Mouse (Mus musculus): ENCODE measurements around the gene Fam102a. TPM values are rescaled to one million over a fixed set of nuclear protein-coding genes. Genes with fewer than 3 reads are reported as not detected.

Gene Fam102a
- total and polyA plus RNA-seq, 3 experiments, result 7.0 to 9.2 (median 7.1) TPM

- peak; percentile 53 to 58 for DNase-seq
- H3K36me3 ChIP-seq (ENCODE audit: control insufficient read depth, insufficient read depth, low read length), result no peaks in the 10 kb centered on the region
- WGBS, result 43% methylated on average over 8 of the region's 8 CpGs
Measured at GRCm38 (mm10) chr2:32598506-32598905, 63.4 kb downstream of the Fam102a start.

GRCm38 (mm10) chr2:32599409-32599808, 64.3 kb downstream of the Fam102a start, which contains the start of gene St6galnac6:
Gene St6galnac6 (plus strand): TSS chr2:32599709.
- TF ChIP-seq EP300 (IDR thresholded peaks at IDR 0.05; ENCODE audit: insufficient read depth, low read depth, low read length), result no peak
- Histone ChIP-seq H3K4me1 (ENCODE audit: control insufficient read depth, insufficient read depth, low read length) (peaks cover 9% of the 10 kb centered on the region), H3K27me3 (ENCODE audit: control insufficient read depth, insufficient read depth, low read length) (no peaks in the 10 kb centered on the region), H3K9ac (ENCODE audit: low read depth, low read length) (no peak within 1 kb of the TSS), H3K27ac (no peak within 1 kb of the TSS; the same call in 1 of the 2 replicates), H3K36me3 (ENCODE audit: control insufficient read depth, insufficient read depth, low read length) (no peaks in the 10 kb centered on the region), H3K4me3 (no peak within 1 kb of the TSS), H3K79me2 (replicated peaks; ENCODE audit: control insufficient read depth, insufficient read depth, low read length) (no peaks in the 10 kb centered on the region)
- DNase-seq, result no peak
- intact Hi-C loops (cut with DNase I), result no loop called here
- WGBS, result 89% methylated on average over 3 of the region's 3 CpGs

More at GRCm38 (mm10) chr2:32598506-32598905, 63.4 kb downstream of the Fam102a start:
- TF ChIP-seq EP300 (IDR thresholded peaks at IDR 0.05; ENCODE audit: insufficient read depth, low read depth, low read length), result no peak
- TF ChIP-seq CTCF (IDR thresholded peaks at IDR 0.05), result no peak
- TF ChIP-seq POLR2A (IDR thresholded peaks at IDR 0.05; ENCODE audit: insufficient read depth, low read depth, low read length), result no peak
- Histone ChIP-seq H3K9ac (ENCODE audit: low read depth, low read length) (no peak overlapping the region), H3K27ac (peak overlapping the region; percentile 55), H3K4me1 (ENCODE audit: control insufficient read depth, insufficient read depth, low read length) (peaks cover 9% of the 10 kb centered on the region), H3K27me3 (ENCODE audit: control insufficient read depth, insufficient read depth, low read length) (no peaks in the 10 kb centered on the region), H3K79me2 (replicated peaks; ENCODE audit: control insufficient read depth, insufficient read depth, low read length) (no peaks in the 10 kb centered on the region), H3K4me3 (no peak overlapping the region)
- intact Hi-C loops (cut with DNase I), result no loop called here

- 46% methylated on average over 8 of the region's 8 CpGs for WGBS
- Histone ChIP-seq H3K36me3 (ENCODE audit: control insufficient read depth, insufficient read depth, low read length) (no peaks in the 10 kb centered on the region), H3K27me3 (ENCODE audit: control insufficient read depth, insufficient read depth, low read length) (no peaks in the 10 kb centered on the region), H3K27ac (peak overlapping the region; percentile 47), H3K4me3 (no peak overlapping the region), H3K79me2 (replicated peaks; ENCODE audit: control insufficient read depth, insufficient read depth, low read length) (no peaks in the 10 kb centered on the region), H3K9ac (ENCODE audit: low read depth, low read length) (no peak overlapping the region), H3K4me1 (ENCODE audit: control insufficient read depth, insufficient read depth, low read length) (peaks cover 9% of the 10 kb centered on the region)
- TF ChIP-seq POLR2A (IDR thresholded peaks at IDR 0.05; ENCODE audit: insufficient read depth, low read depth, low read length), result no peak
- TF ChIP-seq CTCF (IDR thresholded peaks at IDR 0.05), result peak; percentile 66
- no peak for TF ChIP-seq EP300 (IDR thresholded peaks at IDR 0.05; ENCODE audit: insufficient read depth, low read depth, low read length)
- intact Hi-C loops (cut with DNase I), result loop anchor here (1.0 kb wide), 2 partner anchors 14 to 18 kb away; partner anchors contain the start of gene St6galnac4
- peak; percentile 53 to 59 for DNase-seq
Measured at GRCm38 (mm10) chr2:32601417-32602065, 66.4 kb downstream of the Fam102a start.

GRCm38 (mm10) chr2:32602600-32603054, 67.5 kb downstream of the Fam102a start:
- Histone ChIP-seq H3K9ac (ENCODE audit: low read depth, low read length) (no peak overlapping the region), H3K4me1 (ENCODE audit: control insufficient read depth, insufficient read depth, low read length) (peaks cover 9% of the 10 kb centered on the region), H3K27me3 (ENCODE audit: control insufficient read depth, insufficient read depth, low read length) (no peaks in the 10 kb centered on the region), H3K36me3 (ENCODE audit: control insufficient read depth, insufficient read depth, low read length) (no peaks in the 10 kb centered on the region), H3K27ac (peak overlapping the region; percentile 47), H3K79me2 (replicated peaks; ENCODE audit: control insufficient read depth, insufficient read depth, low read length) (no peaks in the 10 kb centered on the region), H3K4me3 (peak overlapping the region; percentile 35)
- intact Hi-C loops (cut with DNase I), result loop anchor here (1.0 kb wide), 2 partner anchors 15 to 19 kb away; partner anchors contain the start of gene St6galnac4
- TF ChIP-seq POLR2A (IDR thresholded peaks at IDR 0.05; ENCODE audit: insufficient read depth, low read depth, low read length) (peak; percentile 75), EP300 (IDR thresholded peaks at IDR 0.05; ENCODE audit: insufficient read depth, low read depth, low read length) (peak; percentile 57; the same call in 1 of the 2 replicates), CTCF (IDR thresholded peaks at IDR 0.05) (peak; percentile 98)
- under 1% methylated on average over 11 of the region's 11 CpGs for WGBS
- peak; percentile 89 to 93 for DNase-seq

- peaks cover 5% of the 10 kb centered on the region for H3K4me1 ChIP-seq (ENCODE audit: control insufficient read depth, insufficient read depth, low read length)
- WGBS, result 37% methylated on average over 10 of the region's 10 CpGs
- no peak for DNase-seq
- no peaks in the 10 kb centered on the region for H3K79me2 ChIP-seq (replicated peaks; ENCODE audit: control insufficient read depth, insufficient read depth, low read length)
- H3K4me3 ChIP-seq, result no peak overlapping the region
- no peaks in the 10 kb centered on the region for H3K36me3 ChIP-seq (ENCODE audit: control insufficient read depth, insufficient read depth, low read length)
- TF ChIP-seq EP300 (IDR thresholded peaks at IDR 0.05; ENCODE audit: insufficient read depth, low read depth, low read length), result no peak
- no peak for TF ChIP-seq CTCF (IDR thresholded peaks at IDR 0.05)
- TF ChIP-seq POLR2A (IDR thresholded peaks at IDR 0.05; ENCODE audit: insufficient read depth, low read depth, low read length), result no peak
- H3K27ac ChIP-seq, result no peak overlapping the region
- intact Hi-C loops (cut with DNase I), result no loop called here
- no peaks in the 10 kb centered on the region for H3K27me3 ChIP-seq (ENCODE audit: control insufficient read depth, insufficient read depth, low read length)
- no peak overlapping the region for H3K9ac ChIP-seq (ENCODE audit: low read depth, low read length)
Measured at GRCm38 (mm10) chr2:32604631-32605030, 69.5 kb downstream of the Fam102a start.
